Mouse (Mus musculus): ENCODE measurements around the gene Tmem238. TPM values are rescaled to one million over a fixed set of nuclear protein-coding genes. Genes with fewer than 3 reads are reported as not detected.
"Not testable (repeated sequence)": the region's sequence is repeated elsewhere in the genome, so short reads cannot be mapped to it uniquely, and the experiment has no call there.

Gene Tmem238
- total RNA-seq, 2 experiments from 2014 or later: 3.7 to 5.2 TPM

DNA sequence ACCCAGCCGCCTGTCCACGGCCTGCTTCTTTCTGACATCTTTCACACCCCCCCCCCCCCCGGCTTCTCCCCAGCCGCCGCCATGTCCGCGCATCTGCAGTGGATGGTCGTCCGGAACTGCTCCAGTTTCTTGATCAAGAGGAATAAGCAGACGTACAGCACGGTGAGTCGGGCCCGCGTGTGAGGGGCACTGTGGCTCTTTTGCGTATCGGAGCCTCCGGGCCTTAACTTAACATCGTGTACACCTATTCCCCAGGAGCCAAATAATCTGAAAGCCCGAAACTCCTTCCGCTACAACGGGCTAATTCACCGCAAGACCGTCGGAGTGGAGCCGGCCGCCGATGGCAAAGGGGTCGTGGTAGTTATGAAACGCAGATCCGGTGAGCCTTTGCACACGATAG lies 3.8 kb upstream of the Tmem238 start:
- DNase-seq (ENCODE audit: low spot score in 2 of 2): not testable (repeated sequence)

DNA sequence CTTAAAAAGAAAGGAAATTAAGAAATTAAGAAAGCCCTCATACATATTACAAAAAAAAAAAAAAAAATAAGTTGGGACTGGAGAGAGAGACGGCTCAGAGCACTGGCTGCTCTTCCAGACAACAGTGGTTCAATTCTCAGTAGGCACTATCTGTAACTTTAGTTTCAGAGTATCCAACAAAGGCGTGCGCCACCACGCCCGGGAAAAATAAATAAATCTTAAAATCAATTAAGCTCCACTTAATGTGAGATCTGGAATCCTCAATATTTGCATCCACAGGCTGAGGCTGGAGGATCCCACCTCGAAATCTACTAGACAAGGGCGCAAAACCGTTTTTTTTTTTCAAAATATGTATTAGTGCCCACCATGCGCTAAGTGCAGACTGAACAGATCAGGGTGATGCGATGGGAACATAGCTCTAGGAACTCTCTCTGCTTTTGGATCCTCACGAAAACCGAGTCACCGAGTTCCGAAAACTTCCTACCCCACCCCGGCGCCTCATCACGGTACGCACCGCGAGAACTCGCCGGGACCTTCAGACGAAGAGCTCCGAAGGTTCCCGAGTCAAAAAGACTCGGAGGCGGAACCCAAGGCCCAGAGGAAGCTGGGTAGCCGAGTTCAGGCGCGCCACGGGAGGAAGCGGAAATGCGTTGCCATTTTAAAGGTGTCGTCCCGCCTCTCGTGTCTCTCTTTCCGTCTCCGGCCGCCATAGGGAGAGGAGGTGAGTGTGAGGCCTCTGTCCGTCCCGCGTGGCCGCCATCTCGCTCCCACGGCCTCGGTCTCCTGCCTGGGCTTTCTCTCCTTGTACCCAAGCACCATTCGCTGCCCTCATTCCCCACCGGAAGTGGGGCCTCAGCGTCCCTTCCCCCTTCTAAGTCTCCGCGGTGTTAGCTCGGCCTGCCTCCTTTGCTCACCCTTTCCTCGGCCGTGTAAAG lies 3.1 kb upstream of the Tmem238 start, which contains the start of gene Rpl28:
Gene Rpl28 (plus strand): TSS at position 597 of the 935 bp plus-strand sequence.
- peak; percentile 88 to 94 for DNase-seq (ENCODE audit: low spot score in 2 of 2)

DNA sequence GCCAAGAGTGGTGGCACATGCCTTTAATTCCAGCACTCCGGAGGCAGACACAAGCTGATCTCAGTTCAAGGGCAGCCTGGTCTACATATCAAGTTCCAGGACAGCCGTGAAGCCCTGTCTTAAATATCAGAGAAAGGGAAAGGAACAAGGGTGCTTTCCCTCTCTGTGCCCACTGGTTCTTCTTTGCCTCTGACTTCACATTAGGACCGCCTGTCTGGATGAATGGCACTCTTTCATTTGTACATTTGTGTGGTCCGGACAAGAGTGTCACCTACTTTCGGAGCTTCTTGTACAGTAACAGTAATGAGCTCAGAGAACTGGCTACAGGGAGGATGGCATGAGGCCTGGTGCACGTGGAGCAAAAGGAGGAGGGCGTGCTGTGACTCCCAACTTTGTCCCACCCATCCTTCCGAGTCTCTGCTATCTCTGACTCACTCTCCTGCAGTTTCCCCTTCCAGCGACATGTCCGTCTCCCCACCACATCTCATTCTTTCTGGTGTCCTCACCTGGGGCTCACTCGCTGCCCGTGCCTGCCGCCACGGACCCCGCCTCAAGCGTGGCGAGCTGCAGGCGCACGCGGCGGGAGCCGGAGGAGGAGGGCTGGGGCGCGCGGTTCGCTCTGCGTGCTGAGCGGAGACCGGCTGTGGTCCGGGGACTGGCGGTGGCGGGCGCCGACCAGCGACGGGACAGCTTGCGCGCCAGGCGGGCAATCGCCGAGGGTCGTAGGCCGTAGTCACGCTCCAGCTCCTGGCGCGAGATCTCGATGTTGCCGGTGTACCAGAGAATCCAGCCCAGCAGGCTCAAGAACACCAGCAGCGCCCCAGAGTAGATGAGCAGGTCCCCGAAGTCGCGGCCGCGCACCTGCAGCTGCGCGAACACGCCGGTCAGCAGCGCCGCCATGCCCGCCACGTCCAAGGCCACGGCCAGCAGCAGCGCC lies 689 bp downstream of the Tmem238 start:
- DNase-seq (ENCODE audit: low spot score in 2 of 2): peak in 1 of 2 experiments; percentile 63

DNA sequence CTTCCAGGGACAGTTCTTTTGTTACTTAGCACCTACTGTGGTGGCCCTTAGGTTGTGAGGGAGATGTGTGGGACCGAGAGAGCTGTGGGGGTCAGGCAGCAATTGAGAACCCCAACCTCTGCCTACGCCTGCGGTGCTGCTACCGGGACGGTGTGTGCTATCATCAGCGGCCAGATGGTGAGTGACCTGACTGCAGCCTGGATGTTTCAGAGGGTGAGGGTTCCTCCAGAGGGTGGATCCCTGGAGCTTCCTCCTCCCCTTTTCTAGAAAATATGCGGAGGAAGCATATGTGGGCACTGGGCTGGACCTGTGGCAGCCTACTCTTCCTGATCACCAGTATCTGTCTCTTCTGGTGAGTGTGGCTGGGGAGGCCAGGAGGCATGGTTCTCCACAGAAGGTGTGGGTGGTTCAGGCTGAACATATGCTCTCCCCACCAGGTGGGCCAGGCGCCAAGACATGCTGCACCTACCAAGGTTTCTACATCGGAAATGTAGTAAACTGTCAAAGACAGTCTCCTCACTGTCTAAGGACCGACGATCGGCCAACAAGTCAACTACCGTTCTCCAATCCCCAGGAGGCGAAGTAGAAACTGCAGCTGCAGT lies 5.7 kb downstream of the Tmem238 start:
- DNase-seq (ENCODE audit: low spot score in 2 of 2): no peak

DNA sequence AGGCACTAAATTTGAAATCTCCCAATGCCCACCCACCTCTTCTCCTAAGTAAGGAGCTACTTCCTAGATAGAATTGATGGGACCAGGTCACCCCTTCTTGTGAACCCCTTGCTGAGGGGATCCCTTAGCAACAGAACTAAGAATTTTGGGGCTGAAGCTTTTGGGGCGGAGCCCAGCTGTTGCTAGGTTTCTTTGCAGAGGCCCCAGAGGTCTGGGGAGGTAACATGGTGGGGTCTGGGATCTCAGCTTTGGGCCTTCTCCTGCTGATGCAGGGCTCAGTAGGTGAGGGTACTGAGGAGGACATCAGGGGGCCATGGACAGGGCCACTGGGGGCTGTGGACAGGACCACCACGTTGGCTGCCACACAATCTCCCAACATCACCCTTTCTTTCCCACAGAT lies 6.7 kb downstream of the Tmem238 start, which contains the start of the genes Il11 and Tmem190:
Gene Il11 (minus strand): TSS at position 101 of the 400 bp plus-strand sequence.
Gene Tmem190 (plus strand): TSS at position 179 of the 400 bp plus-strand sequence.
- DNase-seq (ENCODE audit: low spot score in 2 of 2): no peak

DNA sequence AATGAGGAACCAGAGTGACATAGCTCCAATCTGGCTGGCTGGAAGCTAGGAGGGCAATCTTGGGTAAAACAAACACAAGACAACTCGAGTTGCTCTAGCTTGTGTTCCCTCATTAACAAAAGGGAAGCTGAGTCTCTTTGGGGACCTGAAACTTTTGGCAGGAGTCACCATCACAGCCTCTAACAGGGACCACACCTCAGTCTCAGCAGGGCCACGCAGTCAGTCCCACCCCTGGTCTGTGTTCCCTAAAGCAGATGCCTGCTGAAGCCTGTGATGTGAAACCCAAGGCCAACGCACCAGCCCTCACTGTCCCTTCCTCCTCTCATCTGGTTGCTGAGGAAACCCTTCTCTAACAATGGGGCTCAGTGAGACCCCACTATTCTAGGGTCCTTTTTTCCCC lies 7.3 kb downstream of the Tmem238 start:
- DNase-seq (ENCODE audit: low spot score in 2 of 2): no peak

DNA sequence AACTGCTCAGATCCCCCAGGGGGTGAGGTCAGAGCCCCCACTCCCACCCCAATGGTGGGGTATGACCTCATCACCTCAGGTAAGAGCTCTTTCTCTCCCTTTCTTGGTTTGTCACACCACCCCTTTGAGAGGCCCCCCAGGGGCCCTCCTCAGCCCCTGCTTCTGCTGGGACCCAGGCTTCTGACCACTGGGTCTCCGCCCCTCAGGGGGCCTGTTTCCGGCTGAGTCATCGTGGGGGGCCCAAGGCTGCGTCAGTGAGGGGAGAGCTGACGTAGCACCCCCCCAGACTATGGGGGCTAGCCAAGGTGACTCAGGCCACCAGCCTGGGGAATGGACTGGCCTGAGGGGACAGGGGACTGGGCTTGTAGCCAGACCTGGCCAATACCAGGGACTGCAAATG lies 9.5 kb downstream of the Tmem238 start:
- DNase-seq (ENCODE audit: low spot score in 2 of 2): no peak

DNA sequence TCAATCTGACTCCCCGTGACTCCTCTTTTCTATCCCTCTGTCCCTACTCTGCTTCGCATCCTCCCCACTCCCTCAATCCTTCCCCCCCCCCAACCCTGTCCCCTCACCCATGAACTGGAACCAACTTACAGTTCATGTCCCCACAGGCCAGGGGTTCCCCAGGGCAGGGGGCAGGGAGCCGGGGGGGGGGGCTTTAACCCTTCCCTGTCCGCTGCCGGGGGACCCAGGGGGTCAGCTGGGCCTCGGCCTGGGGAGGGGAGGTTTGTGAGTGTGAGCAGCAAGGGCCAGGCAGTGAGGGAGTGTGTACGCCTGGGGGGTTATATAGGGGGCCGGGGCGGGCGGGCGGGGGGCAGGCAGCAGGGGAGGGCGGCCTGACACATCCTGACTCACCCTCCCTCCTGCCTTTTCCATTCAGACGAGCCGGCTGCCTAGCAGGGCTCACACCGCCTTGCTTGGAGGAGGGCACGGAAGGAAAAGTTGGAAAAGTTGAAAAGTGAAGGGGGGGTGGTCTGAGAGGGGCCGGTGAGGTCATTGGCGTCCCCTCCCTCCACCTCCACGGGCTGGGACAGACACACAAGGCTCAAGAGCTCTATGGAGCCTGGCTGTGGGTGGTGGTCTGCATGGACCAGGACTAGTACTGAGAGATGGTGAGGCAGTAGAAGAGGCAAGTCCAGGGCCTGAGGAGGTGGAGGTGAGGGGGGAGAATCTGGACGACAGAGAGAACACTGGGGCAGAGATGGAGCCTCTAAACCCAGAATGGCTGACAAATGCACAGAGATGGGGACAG lies 11.4 kb downstream of the Tmem238 start:
- no peak for DNase-seq (ENCODE audit: low spot score in 2 of 2)

DNA sequence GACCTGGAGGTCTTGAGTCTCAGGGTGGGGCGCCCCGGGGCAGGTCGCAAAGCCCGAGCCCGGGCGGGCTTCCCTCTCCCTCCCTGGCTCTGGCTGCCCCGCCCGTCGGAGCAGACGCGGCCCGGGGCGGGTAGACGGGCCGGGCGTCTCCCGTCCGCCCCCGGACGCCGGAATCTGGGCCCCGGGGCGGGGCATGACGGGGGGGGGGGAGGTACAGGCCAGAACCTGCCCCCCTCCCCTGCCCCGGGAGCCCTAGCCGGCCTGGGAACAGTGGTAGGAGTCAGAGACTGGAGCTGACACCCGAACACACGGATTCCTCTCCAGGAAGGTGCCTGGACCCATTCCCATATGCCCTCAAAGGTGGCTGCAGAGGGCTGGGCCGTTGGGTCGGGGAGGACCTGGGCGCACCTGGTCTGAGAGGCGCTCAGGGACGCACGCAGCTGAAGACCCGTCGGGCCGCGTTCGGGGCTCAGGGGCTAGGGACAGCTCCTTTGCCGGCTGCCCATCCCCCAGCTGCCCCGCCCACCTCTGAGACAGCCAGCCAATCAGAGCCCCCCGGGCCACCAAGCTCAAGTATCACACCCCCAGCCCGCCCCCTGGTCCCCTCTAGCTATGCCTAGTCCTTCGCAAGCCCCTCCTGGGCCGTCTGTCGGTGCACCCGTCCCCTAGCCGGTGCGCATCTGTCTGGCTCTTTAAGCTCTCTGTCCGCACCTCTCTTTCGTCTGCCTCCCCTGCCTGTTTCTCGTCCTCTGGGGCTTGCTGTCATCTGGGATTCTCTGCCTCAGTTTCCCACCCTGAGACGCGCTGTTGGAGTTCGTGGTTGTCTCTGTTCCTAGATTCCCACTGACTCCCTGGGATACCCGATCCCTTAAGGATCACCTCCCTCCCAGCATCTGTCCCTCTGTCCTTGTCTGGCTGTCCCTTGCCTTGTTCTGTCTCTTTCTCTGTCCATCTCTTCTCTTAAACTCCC lies 12.3 kb downstream of the Tmem238 start:
- DNase-seq (ENCODE audit: low spot score in 2 of 2): peak in 1 of 2 experiments; percentile 69

DNA sequence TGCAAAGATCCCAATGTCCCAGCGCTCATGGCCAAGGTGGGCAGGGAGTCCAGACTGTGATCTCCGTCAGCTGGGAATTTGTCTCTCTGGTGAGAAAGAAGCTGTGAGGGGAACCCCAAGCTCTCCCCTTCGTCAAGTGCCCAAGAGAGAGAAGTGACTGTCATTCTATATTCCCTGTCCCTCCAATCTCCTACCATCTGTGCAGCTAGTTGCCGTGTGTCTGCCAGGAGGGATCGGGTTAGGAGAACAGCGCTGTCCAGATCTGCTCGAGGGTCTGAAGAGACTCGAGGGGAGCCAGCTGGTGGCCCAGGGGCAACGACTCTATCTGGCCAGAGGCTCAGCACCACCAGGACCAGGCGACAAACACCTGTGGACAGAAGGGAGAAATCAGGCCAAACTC lies 13.3 kb downstream of the Tmem238 start:
- DNase-seq (ENCODE audit: low spot score in 2 of 2): no peak

DNA sequence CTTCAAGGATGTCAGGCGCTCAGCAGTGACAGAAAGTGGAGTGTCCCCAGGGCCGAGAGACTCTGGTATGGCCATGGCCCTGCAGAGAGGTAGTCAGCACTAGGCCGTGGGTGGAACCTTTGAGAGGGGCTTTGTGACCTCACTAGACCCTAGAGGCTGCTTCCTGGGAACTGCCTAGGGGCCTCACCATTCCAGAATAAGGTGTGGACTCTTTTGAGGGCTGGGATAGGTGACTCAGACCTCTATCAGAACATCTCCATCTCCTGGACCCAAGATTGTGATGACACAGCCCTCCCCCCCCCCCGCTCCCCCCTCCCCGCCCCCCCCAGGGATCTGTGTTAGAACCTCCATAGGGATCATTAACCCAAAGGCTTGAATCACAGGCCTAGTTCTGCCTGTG lies 18.3 kb downstream of the Tmem238 start, which contains the start of gene Fam71e2:
Gene Fam71e2 (minus strand): TSS at position 101 of the 400 bp plus-strand sequence.
- DNase-seq (ENCODE audit: low spot score in 2 of 2): no peak

DNA sequence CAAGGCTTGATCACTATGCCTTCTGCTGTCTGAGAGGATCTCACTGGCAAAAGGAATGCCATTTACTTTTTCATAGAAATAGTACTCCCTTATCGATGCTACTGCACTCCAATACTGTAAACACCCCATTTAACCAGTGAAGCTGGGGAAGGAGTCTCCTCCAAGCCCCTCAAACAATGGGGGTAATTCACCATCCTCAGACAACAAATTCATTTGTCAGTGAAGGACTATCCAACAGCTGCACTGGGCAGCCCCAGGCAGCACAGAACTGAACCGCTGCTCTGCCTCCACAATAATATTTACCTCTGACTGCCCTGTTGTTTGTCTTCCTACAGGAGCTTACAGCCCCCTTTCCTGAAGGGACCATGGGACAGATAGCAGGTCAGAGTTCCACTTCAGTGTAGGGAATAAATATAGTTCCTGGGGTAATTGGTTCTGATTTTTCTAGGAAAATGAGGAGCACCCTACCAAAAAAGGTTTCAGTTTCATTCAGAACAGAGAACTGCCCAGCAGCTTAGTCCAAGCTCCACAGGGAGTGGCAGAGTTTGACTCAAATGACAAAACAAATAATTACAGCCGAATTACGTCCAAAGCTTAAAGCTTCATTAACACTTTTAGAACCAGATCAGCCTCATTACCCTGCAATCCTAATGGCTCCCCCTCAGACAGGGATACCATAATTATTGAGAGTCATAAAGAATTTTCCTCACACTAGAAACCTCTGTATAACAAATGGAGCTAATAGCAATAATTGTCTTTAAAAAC lies 24.3 kb downstream of the Tmem238 start:
- no peak for DNase-seq (ENCODE audit: low spot score in 2 of 2)

DNA sequence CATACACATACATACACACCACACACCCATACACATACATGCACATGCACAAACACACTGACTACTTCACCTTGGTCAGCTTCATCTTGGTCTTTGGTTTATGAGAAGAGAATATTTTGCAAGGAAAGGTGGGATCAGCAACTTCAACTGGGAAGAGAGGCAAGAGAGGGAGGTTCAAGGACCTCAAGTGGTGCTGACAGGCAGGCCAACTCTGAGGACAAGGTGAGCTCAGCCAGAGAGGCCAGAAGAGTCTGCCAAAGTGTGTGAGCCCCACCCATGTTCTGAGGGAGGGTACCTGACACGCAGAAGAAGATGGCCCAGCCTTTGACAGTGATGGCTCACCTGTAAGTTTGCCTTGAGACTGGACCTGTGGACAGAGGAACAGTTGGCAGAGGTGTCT lies 29.8 kb downstream of the Tmem238 start:
- DNase-seq (ENCODE audit: low spot score in 2 of 2): no peak

DNA sequence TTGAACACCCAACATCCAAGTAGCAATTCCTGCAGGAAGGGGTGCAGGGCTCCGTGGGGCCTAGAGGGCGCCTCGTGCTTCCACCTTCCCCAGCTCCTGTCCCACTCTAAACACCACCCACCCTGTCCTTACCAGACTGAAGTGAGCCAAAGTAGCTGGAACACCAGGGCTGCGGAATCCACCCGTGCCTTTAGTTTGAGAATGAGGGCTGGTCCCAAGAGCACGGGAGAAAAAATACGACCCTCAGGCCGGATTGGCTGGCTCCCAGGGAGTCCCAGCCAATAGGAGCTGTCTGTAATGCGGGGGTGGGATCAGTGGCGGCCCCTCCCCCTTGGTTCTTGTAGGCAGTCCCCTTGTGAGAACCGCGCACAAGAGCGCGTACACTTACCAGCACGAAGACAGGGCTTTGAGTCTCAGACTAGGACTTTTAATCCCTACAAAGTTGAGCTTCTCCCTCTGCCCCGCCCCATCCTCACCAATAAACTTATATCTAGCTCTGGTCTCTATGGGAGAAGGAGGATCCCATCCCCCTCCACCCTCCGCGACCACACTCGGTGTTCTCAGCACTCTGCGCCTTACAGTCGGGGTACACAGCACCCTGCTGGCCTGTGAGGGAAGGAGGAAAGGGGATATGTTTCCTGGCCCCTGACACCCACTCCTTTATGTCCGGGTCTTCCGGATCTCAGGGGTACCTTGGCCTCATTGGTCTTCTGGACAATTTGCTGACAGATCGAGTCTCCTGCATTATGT lies 36.5 kb downstream of the Tmem238 start, which contains the start of gene Cox6b2:
Gene Cox6b2 (minus strand): TSS at position 274 of the 750 bp plus-strand sequence.
- DNase-seq (ENCODE audit: low spot score in 2 of 2): peak; percentile 51 to 71

DNA sequence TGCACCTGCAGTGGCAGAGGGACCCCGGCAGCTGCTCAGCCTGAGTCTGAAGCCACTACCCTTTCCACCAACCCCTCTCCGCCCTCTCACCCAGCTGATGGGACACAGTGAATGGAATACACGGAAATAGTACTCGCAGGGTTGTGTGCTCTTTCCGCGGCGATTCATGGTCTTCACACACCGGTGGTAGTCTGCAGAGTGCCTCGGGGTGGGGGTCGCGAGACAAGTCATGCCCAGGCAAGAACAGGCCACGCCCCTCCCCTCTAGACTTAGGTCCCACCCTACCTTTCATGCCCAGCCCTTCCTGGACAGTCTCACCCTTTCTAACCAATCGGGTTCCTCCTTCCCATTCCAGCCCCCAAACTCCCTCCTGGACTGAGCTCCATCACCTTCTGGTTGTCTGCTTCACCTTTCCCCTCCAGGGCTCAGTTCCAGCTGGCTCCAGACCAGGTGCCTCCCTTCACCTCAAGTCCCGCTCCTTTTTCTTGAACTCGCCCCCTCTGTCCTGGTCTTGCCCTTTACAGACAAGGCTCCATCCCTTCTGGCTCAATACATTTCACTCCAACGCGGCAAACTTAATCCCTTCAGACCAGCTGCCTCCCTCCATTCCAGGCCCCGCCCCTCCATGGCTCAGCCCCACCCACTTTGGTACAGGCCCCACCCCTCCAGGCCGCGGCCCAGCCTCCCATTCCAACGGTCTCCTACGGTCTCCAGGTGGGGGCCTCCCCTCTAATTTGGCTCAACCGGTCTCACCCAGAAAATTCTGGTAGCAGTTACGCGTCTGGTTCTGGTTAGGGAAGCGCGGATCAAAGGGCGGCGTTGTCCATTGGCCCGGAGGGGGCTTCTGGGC lies 37.3 kb downstream of the Tmem238 start:
- DNase-seq (ENCODE audit: low spot score in 2 of 2): peak in 1 of 2 experiments; percentile 43

DNA sequence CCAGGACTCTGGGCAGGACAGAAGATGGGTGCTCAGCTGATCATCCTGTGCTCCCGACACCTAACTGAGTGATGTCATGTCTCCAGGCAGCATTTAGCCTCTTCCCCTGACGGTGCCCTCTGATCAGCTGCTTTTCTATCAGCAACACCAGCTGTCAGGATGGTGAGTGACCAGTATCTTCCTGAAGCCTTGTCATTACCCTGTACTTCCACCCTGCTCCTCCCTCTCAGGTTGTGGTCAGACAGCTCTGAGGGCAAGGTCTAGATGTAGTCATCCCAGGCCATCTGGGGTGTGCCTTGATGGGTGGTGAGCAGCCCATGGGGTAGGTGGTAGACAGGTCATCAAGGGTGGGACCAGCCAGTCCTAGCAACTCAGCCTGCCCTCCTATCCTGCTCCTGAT lies 40.3 kb downstream of the Tmem238 start:
- no peak for DNase-seq (ENCODE audit: low spot score in 2 of 2)
